Mouse (Mus musculus) CH12.LX (cell line): ENCODE results near the gene Gm3476. TPM values are rescaled to one million over a fixed set of nuclear protein-coding genes. Genes with fewer than 3 reads are reported as not detected.
"Not testable (repeated sequence)": the region's sequence is repeated elsewhere in the genome, so short reads cannot be mapped to it uniquely, and the experiment has no call there.

Source experiments
- DNase-seq: peaks from one replicate; pipeline ENCODE4 v3.0.0-alpha.2; 2013; ENCODE audit errors: extremely low read depth
- H3K27ac ChIP-seq: 2 replicates; pipeline ENCODE4 v1.5.1; 2012; ENCODE audit warnings: low read depth, mild to moderate bottlenecking, control low read depth, moderate library complexity; ENCODE audit not compliant: insufficient read depth
- H3K27me3 ChIP-seq: replicated peaks from 2 replicates; pipeline ENCODE3; 2012; ENCODE audit warnings: inconsistent platforms
- H3K36me3 ChIP-seq, 2 experiments: replicated peaks in 1 of 2; 2 replicates each; pipeline versions ENCODE3 to v1.6.1; 2012; ENCODE audit warnings: inconsistent platforms in 1 of 2, low read length in 1 of 2, mild to moderate bottlenecking in 1 of 2, mixed read lengths in 1 of 2, moderate library complexity in 1 of 2; ENCODE audit not compliant: control insufficient read depth in 1 of 2, insufficient read depth in 1 of 2
- H3K4me1 ChIP-seq, 2 experiments: 2 replicates each; pipeline ENCODE4 v1.6.1; 2012; ENCODE audit warnings: inconsistent platforms in 1 of 2, moderate library complexity in 1 of 2; ENCODE audit not compliant: insufficient read depth in 2 of 2, control insufficient read depth in 1 of 2
- H3K4me2 ChIP-seq: 2 replicates; pipeline ENCODE4 v1.6.1; 2012; ENCODE audit warnings: low read depth, mild to moderate bottlenecking, control low read depth; ENCODE audit not compliant: poor library complexity, insufficient read depth, severe bottlenecking
- H3K4me3 ChIP-seq, 3 experiments: fragments of 150-350 bp in 1 of 3; sonication (generic) in 1 of 3; replicated peaks in 1 of 3; 2 replicates each; pipeline versions ENCODE3 to v1.5.1; 2011 to 2012; ENCODE audit warnings: low read depth in 2 of 3, low read length in 2 of 3, mild to moderate bottlenecking in 2 of 3, moderate library complexity in 2 of 3, control low read depth in 1 of 3, improper control_type of control experiment in 1 of 3, inconsistent platforms in 1 of 3, mixed read lengths in 1 of 3; ENCODE audit not compliant: poor library complexity in 1 of 3
- H3K79me2 ChIP-seq: replicated peaks from 2 replicates; pipeline ENCODE4 v1.6.1; 2012; ENCODE audit warnings: mild to moderate bottlenecking, moderate library complexity; ENCODE audit not compliant: control insufficient read depth, poor library complexity, insufficient read depth, severe bottlenecking; ENCODE audit errors: extremely low read depth
- H3K9ac ChIP-seq: 2 replicates; pipeline ENCODE4 v1.6.1; 2012; ENCODE audit warnings: low read depth, mild to moderate bottlenecking, control low read depth, moderate library complexity; ENCODE audit not compliant: insufficient read depth
- H3K9me3 ChIP-seq: replicated peaks from 2 replicates; pipeline ENCODE3; 2012; ENCODE audit warnings: low read length, inconsistent platforms, mixed read lengths
- dilution Hi-C: fragments of 300-500 bp; cut with MboI; formaldehyde crosslinking; loops from 2 replicates; pipeline ENCODE4 v1.14.3; 2020; ENCODE audit warnings: low sequenced_read_pairs; ENCODE audit not compliant: extremely low pct_unique_long_range_greater_than_20kb, extremely low pct_ligation_motif_present
- in situ Hi-C: fragments of 300-500 bp; cut with MboI; formaldehyde crosslinking; loops from 3 replicates; pipeline ENCODE4 v1.14.3; 2019; ENCODE audit warnings: low sequenced_read_pairs, low pct_ligation_motif_present, low pct_unique_long_range_greater_than_20kb, mixed read lengths
- polyA plus RNA-seq: library from polyadenylated mRNA; unstranded; fragments of >175 nt; gene quantifications from 2 replicates; pipeline ENCODE4 v1.2.1, GENCODE M21; 2012; ENCODE audit warnings: low read depth; ENCODE audit not compliant: insufficient read length
- total RNA-seq, 2 experiments: library from RNA; depleted of rRNA; stranded (reverse); fragments of 300-350 nt in 1 of 2; fragments of >200 nt in 1 of 2; gene quantifications; 2 replicates each; pipeline ENCODE4 v1.2.3; 2012 to 2014

Gene Gm3476
- total and polyA plus RNA-seq, 3 experiments = not detected

DNA sequence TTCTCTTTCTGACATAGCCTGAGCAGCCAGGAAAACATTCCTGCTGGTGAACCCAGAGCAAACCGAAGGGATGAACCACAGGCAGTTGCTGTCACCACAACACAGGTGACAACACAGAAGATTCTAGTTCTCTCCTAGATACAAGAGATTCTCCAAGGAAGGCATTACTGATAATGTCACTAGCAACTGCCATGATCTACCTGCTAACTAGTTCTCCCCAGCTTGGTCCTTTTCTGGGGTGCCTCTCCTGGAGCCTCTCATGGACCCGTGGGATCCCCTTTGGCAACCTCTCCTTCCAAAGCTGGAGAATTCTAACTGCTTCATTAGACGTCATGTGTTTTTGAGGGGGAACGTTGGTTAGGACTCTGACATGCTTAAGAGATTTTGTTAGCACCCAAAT is 67.4 kb downstream of the Gm3476 start, which contains the start of gene Gm6337:
TSS of gene Gm6337 (minus strand) at position 101 of the 400 bp plus-strand sequence.
- H3K36me3 ChIP-seq, H3K27me3 ChIP-seq, dilution Hi-C loops, DNase-seq, in situ Hi-C loops, H3K4me1 ChIP-seq, H3K9me3 ChIP-seq, H3K79me2 ChIP-seq, H3K4me3 ChIP-seq, H3K9ac ChIP-seq, H3K27ac ChIP-seq, H3K4me2 ChIP-seq: not testable (repeated sequence)

Other genes with a start within 250 kb of the Gm3476 start
- not detected in 2 replicates for gene Gm8237, start 245.4 kb downstream of the Gm3476 start, total RNA-seq (2012; rRNA removed)
- gene Gm8237, start 245.4 kb downstream of the Gm3476 start, total RNA-seq (2014; rRNA removed) = not detected in 2 replicates
- not detected in 2 replicates for gene Gm8237, start 245.4 kb downstream of the Gm3476 start, polyA plus RNA-seq
- not detected in 2 replicates for gene Gm3248, start 164.1 kb downstream of the Gm3476 start, total RNA-seq (2012; rRNA removed)
- gene Gm3248, start 164.1 kb downstream of the Gm3476 start, total RNA-seq (2014; rRNA removed) = not detected in 2 replicates
- gene Gm3248, start 164.1 kb downstream of the Gm3476 start, polyA plus RNA-seq = not detected in 2 replicates
- not detected in 2 replicates for gene Gm3453, start 146.7 kb downstream of the Gm3476 start, total RNA-seq (2012; rRNA removed)
- not detected in 2 replicates for gene Gm3453, start 146.7 kb downstream of the Gm3476 start, total RNA-seq (2014; rRNA removed)
- not detected in 2 replicates for gene Gm3453, start 146.7 kb downstream of the Gm3476 start, polyA plus RNA-seq
- not detected in 2 replicates for gene Gm6337, start 67.5 kb downstream of the Gm3476 start, total RNA-seq (2012; rRNA removed)
- gene Gm6337, start 67.5 kb downstream of the Gm3476 start, total RNA-seq (2014; rRNA removed) = not detected in 2 replicates
- not detected in 2 replicates for gene Gm6337, start 67.5 kb downstream of the Gm3476 start, polyA plus RNA-seq
- gene Gm8206, start 31.9 kb downstream of the Gm3476 start, total RNA-seq (2012; rRNA removed) = not detected in 2 replicates
- gene Gm8206, start 31.9 kb downstream of the Gm3476 start, total RNA-seq (2014; rRNA removed) = not detected in 2 replicates
- gene Gm8206, start 31.9 kb downstream of the Gm3476 start, polyA plus RNA-seq = not detected in 2 replicates
- gene Gm3468, start 17.1 kb downstream of the Gm3476 start, total RNA-seq (2012; rRNA removed) = not detected in 2 replicates
- not detected in 2 replicates for gene Gm3468, start 17.1 kb downstream of the Gm3476 start, total RNA-seq (2014; rRNA removed)
- not detected in 2 replicates for gene Gm3468, start 17.1 kb downstream of the Gm3476 start, polyA plus RNA-seq
- not detected in 2 replicates for gene Gm21560, start 93.5 kb upstream of the Gm3476 start, total RNA-seq (2012; rRNA removed)
- not detected in 2 replicates for gene Gm21560, start 93.5 kb upstream of the Gm3476 start, total RNA-seq (2014; rRNA removed)
- not detected in 2 replicates for gene Gm21560, start 93.5 kb upstream of the Gm3476 start, polyA plus RNA-seq
- not detected in 2 replicates for gene Gm3411, start 161.4 kb upstream of the Gm3476 start, total RNA-seq (2012; rRNA removed)
- not detected in 2 replicates for gene Gm3411, start 161.4 kb upstream of the Gm3476 start, total RNA-seq (2014; rRNA removed)
- not detected in 2 replicates for gene Gm3411, start 161.4 kb upstream of the Gm3476 start, polyA plus RNA-seq
- gene Gm21103, start 179.0 kb upstream of the Gm3476 start, total RNA-seq (2012; rRNA removed) = not detected in 2 replicates
- not detected in 2 replicates for gene Gm21103, start 179.0 kb upstream of the Gm3476 start, total RNA-seq (2014; rRNA removed)
- not detected in 2 replicates for gene Gm21103, start 179.0 kb upstream of the Gm3476 start, polyA plus RNA-seq
- not detected in 2 replicates for gene Gm3618, start 217.9 kb upstream of the Gm3476 start, total RNA-seq (2012; rRNA removed)
- gene Gm3618, start 217.9 kb upstream of the Gm3476 start, total RNA-seq (2014; rRNA removed) = not detected in 2 replicates
- not detected in 2 replicates for gene Gm3618, start 217.9 kb upstream of the Gm3476 start, polyA plus RNA-seq